Mouse (Mus musculus) liver, embryonic 14.5 days (tissue): ENCODE data around the gene Gpr84. TPM values are rescaled to one million over a fixed set of nuclear protein-coding genes. Genes with fewer than 3 reads are reported as not detected.

Experiments
- ATAC-seq: fragments of 200-750 bp; cut with Nextera tagmentation; 2 replicates; pipeline ENCODE4 v1.8.0; 2017; ENCODE audit warnings: moderate number of reproducible peaks, mild to moderate bottlenecking, moderate library complexity; ENCODE audit not compliant: insufficient read depth
- DNase-seq, 3 experiments: peaks; one replicate each; pipeline ENCODE4 v3.0.0-alpha.2; 2012 to 2013; ENCODE audit warnings: low read depth in 3 of 3, low spot score in 3 of 3
- H3K27ac ChIP-seq: fragments of 300-500 bp; sonication (generic); 2 replicates; pipeline ENCODE4 v1.5.1; 2014; ENCODE audit warnings: moderate library complexity, mild to moderate bottlenecking, control low read depth, inconsistent platforms
- H3K27me3 ChIP-seq: fragments of 300-500 bp; sonication (generic); 2 replicates; pipeline ENCODE4 v1.6.1; 2014; ENCODE audit warnings: mild to moderate bottlenecking, low read length, moderate library complexity; ENCODE audit not compliant: control insufficient read depth, insufficient read depth
- H3K36me3 ChIP-seq: fragments of 300-500 bp; sonication (generic); replicated peaks from 2 replicates; pipeline ENCODE4 v1.6.1; 2014; ENCODE audit warnings: low read depth; ENCODE audit not compliant: control insufficient read depth, insufficient read depth
- H3K4me1 ChIP-seq, 2 experiments: fragments of 200-500 bp in 1 of 2; fragments of 300-500 bp in 1 of 2; sonication (generic) in 1 of 2; replicated peaks; 2 replicates each; pipeline ENCODE4 v1.6.1; 2012 to 2014; ENCODE audit warnings: antibody characterized with exemption in 1 of 2, inconsistent platforms in 1 of 2, low read length in 1 of 2; ENCODE audit not compliant: control insufficient read depth in 2 of 2, insufficient read depth in 2 of 2
- H3K4me2 ChIP-seq: fragments of 300-500 bp; sonication (generic); 2 replicates; pipeline ENCODE4 v1.6.1; 2014; ENCODE audit warnings: low read depth, mild to moderate bottlenecking, control low read depth, moderate library complexity
- H3K4me3 ChIP-seq, 2 experiments: fragments of 200-500 bp in 1 of 2; fragments of 300-500 bp in 1 of 2; sonication (generic) in 1 of 2; 2 replicates each; pipeline ENCODE4 v1.5.1; 2012 to 2014; ENCODE audit warnings: low read depth in 2 of 2, low read length in 2 of 2, mild to moderate bottlenecking in 2 of 2, control low read depth in 1 of 2, inconsistent platforms in 1 of 2, moderate library complexity in 1 of 2; ENCODE audit not compliant: insufficient read depth in 1 of 2
- H3K9ac ChIP-seq: fragments of 300-500 bp; sonication (generic); replicated peaks from 2 replicates; pipeline ENCODE4 v1.6.1; 2014; ENCODE audit warnings: mild to moderate bottlenecking, control low read depth, moderate library complexity
- H3K9me3 ChIP-seq: fragments of 300-500 bp; sonication (generic); 2 replicates; pipeline ENCODE4 v1.6.1; 2016; ENCODE audit warnings: low read length, mixed read lengths; ENCODE audit not compliant: control insufficient read depth
- CTCF ChIP-seq: IDR thresholded peaks from 2 replicates; pipeline ENCODE4 v1.5.1; 2016; ENCODE audit warnings: antibody characterized with exemption, low read depth, control low read depth
- EP300 ChIP-seq: IDR thresholded peaks from 2 replicates; pipeline ENCODE4 v1.6.1; 2016; ENCODE audit warnings: antibody characterized with exemption, low read depth
- WGBS: fragments of 180-500 bp; shearing (Covaris S2); extraction: QIAGEN DNeasy Blood & Tissue Kit; methylation state at CpG from one replicate; pipeline ENCODE4 v1.1.7; 2014; ENCODE audit not compliant: insufficient replicate concordance; 5-methylcytosine and 5-hydroxymethylcytosine counted together
- polyA plus RNA-seq, 2 experiments: library from polyadenylated mRNA; depleted of rRNA in 1 of 2; stranded (reverse) in 1 of 2; unstranded in 1 of 2; fragments of >200 nt; fragmentation: Nextera tagmentation in 1 of 2; extraction: Ambion mirVana in 1 of 2; gene quantifications; 2 replicates each; pipeline versions ENCODE4 v1.2.1 to v1.2.3; 2012 to 2014

The Gpr84 gene
- polyA plus RNA-seq, 2 experiments = 0.18 to 0.20 TPM

DNA sequence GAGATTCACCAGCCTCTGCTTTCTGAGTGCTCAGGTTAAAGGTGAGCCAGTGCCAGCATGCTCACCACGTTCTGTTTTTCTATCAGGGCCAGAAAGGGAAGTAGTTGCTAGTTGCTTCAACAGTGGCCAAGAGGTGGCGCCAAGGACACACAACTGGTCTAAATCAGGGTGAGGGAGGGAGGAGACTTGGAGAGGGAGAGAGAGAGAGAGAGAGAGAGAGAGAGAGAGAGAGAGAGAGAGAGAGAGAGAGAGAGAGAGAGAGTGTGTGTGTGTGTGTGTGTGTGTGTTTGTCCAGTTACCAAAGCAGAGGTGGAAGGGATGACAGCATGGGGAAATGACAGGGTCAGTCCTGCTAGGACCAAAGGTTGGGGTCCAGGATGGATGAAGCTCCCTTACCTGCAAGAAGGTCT, 36.9 kb upstream of the Gpr84 start:
- ATAC-seq (peak; percentile 22; the same call in 1 of the 2 replicates), DNase-seq (no peak)
- H3K27ac ChIP-seq = no peak overlapping the region
- TF ChIP-seq EP300 = no peak
- peak; percentile 71 for TF ChIP-seq CTCF
- H3K4me3 ChIP-seq = no peak overlapping the region
- WGBS = 5% methylated on average over 2 of the region's 2 CpGs
- peaks cover 11% of the 10 kb centered on the region for H3K36me3 ChIP-seq
- H3K4me1 ChIP-seq = no peaks in the 10 kb centered on the region
- H3K4me2 ChIP-seq = no peak overlapping the region
- H3K9me3 ChIP-seq = no peaks in the 10 kb centered on the region
- H3K27me3 ChIP-seq = no peaks in the 10 kb centered on the region
- no peak overlapping the region for H3K9ac ChIP-seq

DNA sequence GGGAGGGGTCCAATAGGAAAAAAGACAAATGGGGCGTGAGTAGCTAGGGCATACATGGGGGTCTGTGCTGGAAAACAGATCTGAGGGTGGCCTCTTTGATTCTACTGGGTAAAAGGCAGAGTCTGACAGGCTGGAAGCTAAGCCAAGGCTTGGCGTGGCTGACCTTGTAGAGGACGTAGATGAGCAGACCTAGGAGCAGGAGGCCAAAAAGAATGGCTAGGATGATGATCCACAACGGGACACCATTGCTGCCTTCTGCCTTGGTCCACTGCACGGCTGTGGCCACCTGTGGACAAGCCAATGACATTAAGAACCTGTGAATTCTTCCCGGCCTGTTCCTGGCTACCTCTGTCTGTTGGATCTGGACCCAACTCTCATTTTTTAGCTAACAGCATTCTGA, 35.4 kb upstream of the Gpr84 start:
- whole genome bisulfite sequencing = 68% methylated on average over 6 of the region's 6 CpGs
- TF ChIP-seq CTCF (no peak), EP300 (no peak)
- DNase-seq (no peak), ATAC-seq (no peak)
- H3K27ac ChIP-seq = no peak overlapping the region
- H3K4me3 ChIP-seq = no peak overlapping the region
- H3K4me2 ChIP-seq = no peak overlapping the region
- H3K4me1 ChIP-seq = peaks cover 0 to under 1% of the 10 kb centered on the region in 2 experiments; a peak in 1 of 4 replicates
- H3K9me3 ChIP-seq = no peaks in the 10 kb centered on the region
- no peaks in the 10 kb centered on the region for H3K27me3 ChIP-seq
- peaks cover 4% of the 10 kb centered on the region for H3K36me3 ChIP-seq
- no peak overlapping the region for H3K9ac ChIP-seq

DNA sequence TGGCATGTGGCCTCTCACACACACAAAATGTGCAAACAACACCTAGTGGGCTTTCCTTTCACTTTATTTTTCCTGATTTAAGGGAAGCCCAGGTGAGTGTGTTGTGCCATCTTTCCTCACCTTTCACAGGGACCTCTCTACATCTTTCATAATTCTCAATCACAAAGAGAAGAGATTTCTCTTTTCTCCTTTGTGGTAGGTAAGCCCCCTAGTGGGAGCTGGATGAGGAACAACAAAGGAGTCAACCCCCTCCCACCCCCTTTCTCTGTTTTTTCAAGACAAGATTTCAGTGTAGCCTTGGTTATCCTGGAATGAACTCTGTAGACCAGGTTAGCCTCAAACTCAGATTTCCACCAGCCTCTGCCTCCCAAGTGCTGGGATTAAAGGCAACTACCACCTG, 33.1 kb upstream of the Gpr84 start:
- no peak overlapping the region for H3K4me3 ChIP-seq
- H3K4me1 ChIP-seq = peaks cover 3 to 12% of the 10 kb centered on the region in 2 experiments; a peak in 3 of 4 replicates
- ATAC-seq (no peak), DNase-seq (no peak)
- no peaks in the 10 kb centered on the region for H3K9me3 ChIP-seq
- no peak for TF ChIP-seq EP300
- TF ChIP-seq CTCF = no peak
- H3K36me3 ChIP-seq = peaks cover 4% of the 10 kb centered on the region
- H3K9ac ChIP-seq = no peak overlapping the region
- H3K27ac ChIP-seq = no peak overlapping the region
- no peak overlapping the region for H3K4me2 ChIP-seq
- H3K27me3 ChIP-seq = no peaks in the 10 kb centered on the region

DNA sequence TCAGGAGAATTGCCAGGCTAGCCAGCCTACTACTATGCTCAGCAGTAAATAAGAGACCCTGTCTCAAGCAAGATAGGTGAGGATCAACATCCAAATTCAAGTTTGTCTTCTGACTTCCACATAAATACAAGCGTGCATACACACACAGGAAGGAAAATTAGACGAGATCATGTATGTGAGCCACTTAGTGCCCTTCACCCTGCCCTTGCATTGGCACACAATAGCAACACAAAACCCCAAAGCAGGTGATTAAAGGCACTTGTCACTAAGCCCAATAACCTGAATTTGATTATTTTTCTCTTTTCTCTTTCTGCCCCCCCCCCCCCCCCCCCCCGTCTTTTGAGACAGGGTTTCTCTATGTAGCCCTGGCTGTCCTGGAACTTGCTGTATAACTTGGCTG, 32.6 kb upstream of the Gpr84 start:
- no peak overlapping the region for H3K9ac ChIP-seq
- no peaks in the 10 kb centered on the region; the same call in 1 of the 2 replicates for H3K27me3 ChIP-seq
- WGBS = 66% methylated on average over 2 of the region's 3 CpGs
- no peaks in the 10 kb centered on the region for H3K9me3 ChIP-seq
- ATAC-seq (no peak), DNase-seq (no peak)
- peaks cover 3 to 17% of the 10 kb centered on the region in 2 experiments; a peak in 3 of 4 replicates for H3K4me1 ChIP-seq
- no peak overlapping the region for H3K4me2 ChIP-seq
- no peak overlapping the region for H3K4me3 ChIP-seq
- H3K27ac ChIP-seq = no peak overlapping the region
- peaks cover 4% of the 10 kb centered on the region for H3K36me3 ChIP-seq
- TF ChIP-seq CTCF = no peak
- TF ChIP-seq EP300 = no peak

DNA sequence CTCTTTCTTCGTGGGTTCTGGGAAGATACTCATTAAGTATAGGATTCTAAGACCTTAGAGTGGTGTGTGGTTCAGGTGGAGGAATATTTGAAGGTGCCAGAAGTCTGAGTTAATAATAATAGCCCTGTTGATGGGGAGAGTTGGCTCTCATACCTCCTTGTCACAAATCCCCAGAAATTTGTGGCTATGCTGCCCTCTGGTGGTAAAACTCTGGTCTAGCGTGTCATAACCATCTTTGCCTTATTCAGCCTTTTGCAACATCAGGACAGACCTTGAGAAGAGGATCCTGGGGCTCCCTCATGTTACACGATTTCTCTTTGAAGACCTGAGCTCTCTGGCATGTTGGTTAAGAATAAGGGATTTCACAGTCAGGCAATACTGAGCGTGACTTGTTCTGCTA, 32.0 kb upstream of the Gpr84 start:
- Histone ChIP-seq H3K4me1 (peaks cover 3 to 23% of the 10 kb centered on the region in 2 experiments), H3K4me3 (no peak overlapping the region), H3K4me2 (no peak overlapping the region), H3K27me3 (no peaks in the 10 kb centered on the region; the same call in 1 of the 2 replicates), H3K9ac (no peak overlapping the region), H3K27ac (no peak overlapping the region), H3K9me3 (no peaks in the 10 kb centered on the region), H3K36me3 (peaks cover 4% of the 10 kb centered on the region; the same call in 1 of the 2 replicates)
- DNase-seq (peak; percentile 56 to 68 (median 56)), ATAC-seq (no peak)
- WGBS = 16% methylated on average over 4 of the region's 4 CpGs
- peak; percentile 81 for TF ChIP-seq CTCF
- TF ChIP-seq EP300 = no peak
